Mouse (Mus musculus) myocyte (in vitro differentiated cells): ENCODE results near the gene Chd3.

Source experiments
- E2F4 ChIP-seq: IDR thresholded peaks from one replicate; pipeline ENCODE4 v1.6.1; 2011; ENCODE audit warnings: mild to moderate bottlenecking, control low read depth, moderate library complexity; ENCODE audit not compliant: insufficient read depth
- MYOD1 ChIP-seq, 3 experiments: IDR thresholded peaks; one replicate each; pipeline ENCODE4 v1.6.1; 2011; ENCODE audit warnings: control low read depth in 2 of 3, low read depth in 2 of 3, mild to moderate bottlenecking in 2 of 3, moderate library complexity in 1 of 3; ENCODE audit not compliant: insufficient read length in 2 of 3, control insufficient read depth in 1 of 3
- POLR2A ChIP-seq: IDR thresholded peaks from one replicate; pipeline ENCODE4 v1.6.1; 2011; ENCODE audit warnings: low read depth, mild to moderate bottlenecking, control low read depth, moderate library complexity; ENCODE audit not compliant: insufficient read length
- POLR2AphosphoS2 ChIP-seq: IDR thresholded peaks from one replicate; pipeline ENCODE4 v1.6.1; 2011; ENCODE audit warnings: low read depth, control low read depth; ENCODE audit not compliant: insufficient read length
- TCF12 ChIP-seq: IDR thresholded peaks from one replicate; pipeline ENCODE4 v1.6.1; 2011; ENCODE audit warnings: mild to moderate bottlenecking, control low read depth; ENCODE audit not compliant: poor library complexity, insufficient read depth, severe bottlenecking
- USF1 ChIP-seq: IDR thresholded peaks from one replicate; pipeline ENCODE4 v1.6.1; 2011; ENCODE audit warnings: low read depth, mild to moderate bottlenecking, control low read depth, moderate library complexity

DNA sequence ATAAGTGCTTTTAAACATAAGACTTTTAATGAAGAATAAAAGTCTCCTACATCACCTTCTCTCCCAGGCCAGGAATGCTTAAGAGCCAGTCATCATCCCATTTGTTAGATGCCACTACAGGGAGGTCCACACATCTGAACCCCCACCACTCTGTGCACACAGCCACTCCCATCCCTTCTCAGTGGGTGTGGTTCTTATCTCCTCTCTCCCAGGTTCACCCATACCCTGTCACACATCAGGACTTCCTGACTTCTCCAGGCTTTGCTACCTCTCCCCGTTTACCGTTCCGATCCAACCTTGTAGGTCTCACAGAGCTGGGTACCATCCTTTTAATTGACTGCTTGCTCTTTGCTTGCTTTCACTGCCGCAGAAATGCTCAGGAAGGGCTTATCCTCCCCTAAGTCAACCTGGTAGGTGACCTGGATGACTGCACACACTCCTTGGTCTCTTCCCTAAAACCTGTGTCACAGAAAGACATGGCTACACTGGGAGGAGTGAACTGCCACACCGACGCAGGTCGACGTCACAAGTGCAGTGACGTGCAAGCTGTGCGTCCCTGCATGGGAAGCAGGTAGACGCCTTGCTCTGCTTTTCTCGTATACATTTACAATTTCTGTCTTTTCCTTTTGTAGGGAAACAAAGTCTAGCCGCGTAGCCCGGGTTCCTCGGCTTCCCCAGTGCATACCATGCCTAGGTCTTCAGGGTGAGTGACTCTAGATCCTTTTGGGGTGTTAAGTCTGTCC is 4.2 kb upstream of the Chd3 start:
- TF ChIP-seq POLR2A (no peak), POLR2AphosphoS2 (no peak), MYOD1 (IDR thresholded peaks at IDR 0.05; ENCODE audit: control insufficient read depth in 1 of 3, insufficient read length in 2 of 3, low read depth in 2 of 3) (no peak), USF1 (no peak), E2F4 (no peak), TCF12 (no peak)
